Mouse (Mus musculus) forebrain, postnatal 0 days (tissue): ENCODE data around the gene Vgll4. TPM values are rescaled to one million over a fixed set of nuclear protein-coding genes. Genes with fewer than 3 reads are reported as not detected.

ENCODE experiments used
- ATAC-seq: fragments of 200-750 bp; cut with Nextera tagmentation; 2 replicates; pipeline ENCODE4 v1.8.0; 2017; ENCODE audit warnings: mild to moderate bottlenecking, moderate library complexity
- DNase-seq: peaks from one replicate; pipeline ENCODE4 v3.0.0-alpha.2; 2015
- H3K27ac ChIP-seq: fragments of 300-500 bp; sonication (generic); 2 replicates; pipeline ENCODE4 v1.5.1; 2014; ENCODE audit warnings: low read depth, mild to moderate bottlenecking, antibody characterized with exemption, low read length, moderate library complexity, mixed read lengths
- H3K27me3 ChIP-seq: fragments of 300-500 bp; sonication (generic); 2 replicates; pipeline ENCODE4 v1.6.1; 2014; ENCODE audit warnings: mild to moderate bottlenecking, low read length, mixed read lengths; ENCODE audit not compliant: insufficient read depth
- H3K36me3 ChIP-seq: fragments of 300-500 bp; sonication (generic); 2 replicates; pipeline ENCODE4 v1.6.1; 2014; ENCODE audit warnings: mild to moderate bottlenecking, moderate library complexity; ENCODE audit not compliant: insufficient read depth
- H3K4me1 ChIP-seq: fragments of 300-500 bp; sonication (generic); 2 replicates; pipeline ENCODE4 v1.6.1; 2014; ENCODE audit warnings: antibody characterized with exemption; ENCODE audit not compliant: insufficient read depth
- H3K4me2 ChIP-seq: fragments of 300-500 bp; sonication (generic); 2 replicates; pipeline ENCODE4 v1.6.1; 2014; ENCODE audit warnings: low read depth, mild to moderate bottlenecking, moderate library complexity
- H3K4me3 ChIP-seq: fragments of 300-500 bp; sonication (generic); 2 replicates; pipeline ENCODE4 v1.5.1; 2014; ENCODE audit warnings: low read depth, low read length, mixed read lengths
- H3K9ac ChIP-seq: fragments of 300-500 bp; sonication (generic); 2 replicates; pipeline ENCODE4 v1.6.1; 2014; ENCODE audit warnings: mild to moderate bottlenecking
- H3K9me3 ChIP-seq: fragments of 300-500 bp; sonication (generic); 2 replicates; pipeline ENCODE4 v1.6.1; 2016; ENCODE audit warnings: low read length
- CTCF ChIP-seq: sonication (generic); IDR thresholded peaks from 2 replicates; pipeline ENCODE4 v1.5.1; 2016; ENCODE audit warnings: antibody characterized with exemption, control low read depth, low read depth
- WGBS: fragments of 180-500 bp; shearing (Covaris S2); extraction: QIAGEN DNeasy Blood & Tissue Kit; methylation state at CpG from one replicate; pipeline ENCODE4 v1.1.7; 2014; 5-methylcytosine and 5-hydroxymethylcytosine counted together
- polyA plus RNA-seq: library from polyadenylated mRNA; unstranded; fragments of >200 nt; fragmentation: Nextera tagmentation; extraction: Ambion mirVana; gene quantifications from 2 replicates; pipeline ENCODE4 v1.2.1, GENCODE M21; 2015
- total RNA-seq: library from RNA; depleted of rRNA; stranded (reverse); fragments of >200 nt; gene quantifications from 2 replicates; pipeline ENCODE4 v1.2.3, GENCODE M21; 2014

The Vgll4 gene
- total and polyA plus RNA-seq, 2 experiments from 2014 or later = 58.0 to 59.2 TPM

DNA sequence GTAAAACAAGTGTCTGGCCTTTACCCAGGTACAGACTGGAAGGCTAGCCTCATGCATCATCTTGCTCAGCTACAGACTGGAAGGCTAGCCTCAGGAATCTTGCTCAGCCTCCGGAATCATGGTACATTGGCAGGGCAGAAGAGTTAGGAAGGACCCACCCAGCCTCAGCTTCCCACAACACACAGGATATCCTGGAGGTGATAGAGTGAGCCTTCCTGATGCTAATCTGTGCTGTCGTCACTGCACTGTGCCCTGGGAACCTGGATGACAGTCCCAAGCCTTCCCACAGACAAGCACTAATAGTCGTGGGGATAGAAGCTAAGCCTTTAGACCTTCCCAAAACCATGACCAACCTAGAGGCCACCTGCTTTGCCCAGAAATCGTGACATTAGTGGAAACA lies 103.2 kb downstream of the Vgll4 start:
- Histone ChIP-seq H3K4me3 (no peak overlapping the region), H3K27ac (no peak overlapping the region), H3K27me3 (no peaks in the 10 kb centered on the region), H3K36me3 (peaks cover 15% of the 10 kb centered on the region), H3K9ac (no peak overlapping the region), H3K9me3 (no peaks in the 10 kb centered on the region), H3K4me1 (peaks cover 3% of the 10 kb centered on the region; the same call in 1 of the 2 replicates), H3K4me2 (no peak overlapping the region)
- ATAC-seq (no peak), DNase-seq (no peak)
- 94% methylated on average over 4 of the region's 4 CpGs for whole genome bisulfite sequencing
- TF ChIP-seq CTCF = no peak

DNA sequence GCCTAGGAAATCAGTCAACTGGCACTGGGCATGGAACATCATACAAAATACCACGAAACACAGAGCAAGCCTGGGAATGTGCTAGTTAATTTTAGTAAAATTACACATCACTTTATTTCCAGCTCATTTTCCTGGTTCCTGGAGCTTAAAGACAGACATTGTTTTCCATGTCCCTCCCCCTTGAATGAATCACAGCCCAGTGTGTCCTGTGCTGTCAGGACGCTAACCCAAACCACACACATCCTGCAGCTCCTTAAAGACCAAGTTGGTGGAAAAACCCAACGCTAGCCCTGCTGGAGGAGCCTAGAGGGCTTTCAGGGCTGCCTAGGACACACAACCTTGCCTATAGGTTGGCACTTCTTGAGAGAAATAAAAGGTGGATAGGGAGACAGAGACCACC lies 103.7 kb downstream of the Vgll4 start:
- no peak overlapping the region for H3K4me3 ChIP-seq
- TF ChIP-seq CTCF = no peak
- peaks cover 19% of the 10 kb centered on the region for H3K36me3 ChIP-seq
- no peak for ATAC-seq
- DNase-seq = no peak
- H3K27me3 ChIP-seq = no peaks in the 10 kb centered on the region
- no peak overlapping the region for H3K9ac ChIP-seq
- H3K4me2 ChIP-seq = no peak overlapping the region
- peaks cover 3% of the 10 kb centered on the region; the same call in 1 of the 2 replicates for H3K4me1 ChIP-seq
- WGBS = 68% methylated on average over 3 of the region's 3 CpGs
- no peak overlapping the region for H3K27ac ChIP-seq
- H3K9me3 ChIP-seq = no peaks in the 10 kb centered on the region

DNA sequence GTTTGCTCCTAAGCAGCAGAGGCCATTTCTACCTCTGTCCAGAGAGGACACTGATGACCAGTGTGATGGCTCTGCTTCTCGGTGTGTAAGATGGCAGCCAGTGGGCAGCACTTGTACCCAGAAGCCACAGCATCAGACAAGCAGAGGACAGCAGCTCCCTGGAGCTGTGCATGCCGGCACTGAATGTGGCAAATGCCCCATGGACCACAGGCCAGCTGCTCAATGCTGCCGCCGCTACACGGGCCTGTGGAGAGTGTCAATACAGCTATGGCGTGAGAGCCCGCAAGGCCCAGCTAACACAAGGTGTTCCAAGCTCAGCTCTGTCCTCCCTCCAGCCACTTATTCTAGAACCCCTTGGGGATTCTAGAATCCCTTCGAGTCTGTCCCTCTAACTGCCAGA lies 105.4 kb downstream of the Vgll4 start:
- no peak for TF ChIP-seq CTCF
- WGBS = 83% methylated on average over 8 of the region's 8 CpGs
- Histone ChIP-seq H3K4me2 (no peak overlapping the region), H3K9me3 (no peaks in the 10 kb centered on the region), H3K27me3 (no peaks in the 10 kb centered on the region), H3K9ac (no peak overlapping the region), H3K27ac (no peak overlapping the region), H3K4me1 (no peaks in the 10 kb centered on the region), H3K4me3 (no peak overlapping the region), H3K36me3 (peaks cover 32% of the 10 kb centered on the region)
- no peak for ATAC-seq
- DNase-seq = no peak

DNA sequence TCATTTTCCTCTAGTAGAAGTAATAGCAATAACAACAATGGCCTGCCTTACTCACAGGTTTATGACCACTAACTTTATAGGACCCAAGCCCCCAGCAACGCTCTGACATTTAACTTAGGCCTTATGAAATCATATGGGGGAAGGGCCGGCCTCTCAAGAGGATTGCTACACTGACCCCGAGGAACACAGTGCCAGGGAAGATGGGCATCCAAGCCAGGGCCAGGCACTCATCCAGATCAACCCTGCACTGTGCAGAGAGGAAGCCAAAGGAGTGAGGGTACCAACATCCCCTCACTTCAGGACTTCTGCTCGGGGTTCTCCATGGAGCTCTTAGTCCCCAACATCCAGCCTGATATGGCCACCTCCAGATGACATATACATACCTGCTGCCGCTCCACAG lies 106.3 kb downstream of the Vgll4 start:
- 85% methylated on average over 5 of the region's 5 CpGs for WGBS
- Histone ChIP-seq H3K4me2 (no peak overlapping the region), H3K27ac (no peak overlapping the region), H3K4me3 (no peak overlapping the region), H3K4me1 (no peaks in the 10 kb centered on the region), H3K36me3 (peaks cover 34% of the 10 kb centered on the region), H3K9me3 (no peaks in the 10 kb centered on the region), H3K9ac (no peak overlapping the region), H3K27me3 (no peaks in the 10 kb centered on the region)
- TF ChIP-seq CTCF = no peak
- ATAC-seq = no peak
- DNase-seq = no peak

DNA sequence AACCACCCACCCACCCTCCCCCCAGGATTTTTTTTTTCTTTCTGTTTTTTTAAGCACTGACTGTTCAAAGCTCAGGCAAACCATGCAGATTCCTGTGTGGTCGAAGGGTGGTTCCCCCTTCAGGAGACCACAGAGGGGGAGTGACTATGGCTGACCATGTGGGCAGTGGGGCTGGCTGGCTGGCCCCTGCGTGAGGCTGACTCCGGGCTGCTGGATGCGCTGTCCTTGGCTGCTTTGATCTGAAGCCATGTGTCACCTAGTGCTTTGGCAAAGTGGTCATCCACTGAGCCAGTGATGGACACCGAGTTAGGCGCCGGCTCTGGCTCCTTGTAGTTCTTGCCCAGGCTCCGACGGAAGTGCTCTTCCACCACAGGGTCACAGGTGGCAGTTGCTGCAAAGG lies 107.7 kb downstream of the Vgll4 start:
- Histone ChIP-seq H3K4me3 (no peak overlapping the region), H3K36me3 (peaks cover 34% of the 10 kb centered on the region), H3K9me3 (no peaks in the 10 kb centered on the region), H3K4me2 (no peak overlapping the region), H3K9ac (no peak overlapping the region), H3K27ac (no peak overlapping the region), H3K4me1 (no peaks in the 10 kb centered on the region), H3K27me3 (no peaks in the 10 kb centered on the region)
- no peak for DNase-seq
- TF ChIP-seq CTCF = no peak
- ATAC-seq = no peak
- 81% methylated on average over 9 of the region's 9 CpGs for WGBS

DNA sequence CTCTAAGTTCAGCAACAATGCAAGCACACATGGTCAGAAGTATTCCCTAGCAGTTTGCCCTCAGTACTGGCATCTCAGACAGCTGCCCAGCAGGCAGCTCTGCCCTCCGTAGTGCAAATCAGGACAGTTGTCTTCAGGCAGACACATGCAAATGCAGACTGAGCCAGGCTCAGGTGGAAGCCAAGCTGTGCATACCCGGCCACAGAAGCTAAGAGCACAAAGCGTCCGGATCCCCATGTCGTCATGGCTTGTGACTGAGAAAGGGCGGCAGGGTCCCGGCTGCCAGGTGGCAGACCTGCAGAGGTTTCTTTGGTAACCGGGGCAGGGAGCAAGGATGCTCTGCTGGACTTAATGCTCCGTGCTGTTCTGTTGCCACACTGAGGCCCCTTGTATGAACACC lies 108.2 kb downstream of the Vgll4 start:
- no peaks in the 10 kb centered on the region for H3K4me1 ChIP-seq
- H3K9ac ChIP-seq = no peak overlapping the region

DNA sequence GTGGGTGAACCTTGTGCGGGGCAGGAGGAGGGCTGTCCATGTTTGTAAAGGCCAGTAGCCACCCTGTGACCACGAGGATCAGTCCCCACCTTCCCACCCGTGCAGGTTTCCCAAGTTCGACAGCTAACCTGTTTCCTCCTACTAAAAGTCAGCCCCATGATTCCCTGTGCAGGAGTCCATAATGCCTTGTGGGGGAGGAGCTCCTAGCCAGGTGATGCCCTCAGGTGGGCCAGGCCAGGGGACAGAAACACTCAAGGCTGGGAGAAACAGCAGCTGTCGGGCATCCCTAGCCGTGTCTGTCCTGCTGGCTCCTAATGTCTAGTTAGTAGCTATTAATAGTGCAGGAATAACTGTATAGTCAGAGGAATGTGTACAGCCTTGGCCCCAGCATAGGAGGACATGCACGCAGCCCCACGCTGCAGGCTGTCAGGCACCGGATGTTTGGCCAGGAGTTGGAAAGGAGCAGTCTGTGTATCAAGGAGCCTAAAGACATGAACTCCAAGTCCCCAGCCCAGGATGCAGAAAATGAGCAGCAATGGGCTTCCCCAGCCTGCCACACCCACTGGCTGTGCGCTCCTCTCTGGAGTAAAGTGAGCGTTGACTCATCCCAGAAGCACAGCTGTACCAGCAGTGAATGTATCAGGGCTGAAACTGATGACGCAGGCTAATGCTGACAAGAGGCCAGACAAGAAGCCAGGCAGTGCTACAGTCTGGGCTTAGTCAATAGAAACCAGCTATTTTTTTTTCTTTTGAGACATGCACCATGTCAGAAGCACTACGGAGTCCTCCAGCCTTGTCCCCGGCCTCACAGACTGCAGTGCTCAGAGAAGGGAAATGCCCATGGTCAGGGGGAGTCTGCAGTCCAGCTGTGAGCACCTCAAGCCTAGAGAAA lies 108.9 kb downstream of the Vgll4 start:
- H3K27ac ChIP-seq = no peak overlapping the region

More for the DNA sequence above, 108.2 kb downstream of the Vgll4 start:
- ATAC-seq (peak; percentile 10; the same call in 1 of the 2 replicates), DNase-seq (no peak)
- Histone ChIP-seq H3K36me3 (peaks cover 34% of the 10 kb centered on the region), H3K4me2 (no peak overlapping the region), H3K27me3 (no peaks in the 10 kb centered on the region), H3K4me3 (no peak overlapping the region), H3K9me3 (no peaks in the 10 kb centered on the region), H3K27ac (no peak overlapping the region)
- no peak for TF ChIP-seq CTCF
- 59% methylated on average over 9 of the region's 9 CpGs for WGBS

More for the DNA sequence above, 108.9 kb downstream of the Vgll4 start:
- no peak for DNase-seq
- WGBS = 86% methylated on average over 14 of the region's 14 CpGs
- H3K9me3 ChIP-seq = no peaks in the 10 kb centered on the region
- peaks cover 34% of the 10 kb centered on the region for H3K36me3 ChIP-seq
- H3K4me2 ChIP-seq = no peak overlapping the region
- no peak overlapping the region for H3K9ac ChIP-seq
- peak; percentile 72 for ATAC-seq
- no peaks in the 10 kb centered on the region for H3K27me3 ChIP-seq
- no peaks in the 10 kb centered on the region for H3K4me1 ChIP-seq
- no peak overlapping the region for H3K4me3 ChIP-seq
- no peak for TF ChIP-seq CTCF
